Mouse (Mus musculus) thymus, adult 18-20 months (tissue): ENCODE results near the gene Hic1.

ENCODE experiments used
- DNase-seq, 2 experiments: peaks; one replicate each; pipeline ENCODE4 v3.0.0; 2022; ENCODE audit warnings: mixed read lengths in 2 of 2

Hic1 gene

DNA sequence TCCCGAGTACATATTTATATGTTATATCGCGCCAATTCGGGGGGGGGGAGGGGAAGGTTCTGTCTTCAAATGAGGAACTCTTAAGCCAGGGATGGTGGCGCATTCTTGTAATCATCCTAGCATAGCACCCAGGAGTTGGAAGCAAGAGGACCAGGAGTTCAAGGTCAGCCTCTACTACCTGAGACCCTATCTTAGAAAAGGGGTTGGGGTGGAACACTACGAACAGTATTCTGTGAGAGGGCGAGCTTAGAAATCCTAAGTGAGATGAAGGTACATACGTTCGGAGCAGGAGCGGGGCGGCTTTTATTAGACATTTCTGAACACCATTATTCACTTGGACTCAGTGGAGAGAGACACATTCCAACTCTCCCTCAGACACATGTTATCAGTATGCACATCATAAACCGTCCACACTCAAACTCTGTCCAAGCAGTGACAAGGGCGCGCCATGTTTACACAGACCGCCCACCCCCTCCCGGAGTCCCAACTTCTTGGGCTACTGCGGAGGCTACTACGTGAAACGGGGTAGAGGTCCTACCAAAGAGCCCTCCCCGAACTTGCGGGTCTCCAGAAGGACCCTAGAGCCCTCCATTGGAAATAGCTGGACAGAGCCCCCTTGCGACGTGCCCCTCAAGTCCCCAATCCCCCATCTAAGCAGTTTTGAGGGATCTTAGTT, at the start of gene Hic1:
TSS of gene Hic1 (minus strand) at position 115 of the 676 bp plus-strand sequence.
- DNase-seq: no peak

DNA sequence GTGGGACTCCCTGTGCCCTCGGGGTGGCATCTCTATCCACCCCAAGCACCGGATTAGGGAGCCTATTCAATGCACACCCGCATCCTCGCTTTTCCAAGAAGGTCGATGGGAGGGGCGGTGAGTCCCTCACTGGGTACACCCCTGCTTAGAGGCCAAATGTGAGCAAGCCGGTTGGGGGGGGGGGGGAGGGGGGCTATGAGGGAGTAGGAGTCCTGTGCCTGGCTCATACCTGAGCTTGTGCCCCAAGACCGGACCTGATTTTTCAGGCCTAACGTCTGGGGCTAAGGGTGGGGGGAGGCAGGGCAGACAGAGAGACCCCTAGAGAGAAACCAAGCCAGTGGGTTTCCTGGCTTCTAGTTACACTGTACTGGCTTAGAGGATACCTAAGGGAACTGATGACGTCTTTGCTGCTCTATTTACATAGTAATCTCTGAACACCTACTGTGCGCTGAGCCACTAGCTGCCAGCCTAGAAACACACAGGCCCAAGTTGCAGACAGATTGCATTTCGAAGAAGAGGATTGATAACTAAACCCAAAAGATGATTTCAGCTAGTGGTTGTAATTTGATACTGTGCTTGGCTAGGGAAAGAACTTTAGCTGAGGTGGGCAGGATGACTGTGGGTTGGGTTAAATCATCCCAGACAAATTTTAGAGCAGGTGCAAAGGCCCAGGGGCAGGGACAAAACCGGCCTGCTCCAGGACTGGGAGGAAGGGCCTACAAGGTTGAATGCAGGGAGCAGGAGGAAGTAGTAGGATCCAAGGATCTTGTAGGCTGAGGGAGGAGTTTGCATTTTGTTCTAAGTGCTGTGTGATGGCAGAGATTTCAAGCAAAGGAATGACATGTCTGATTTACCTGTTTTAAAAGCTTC, 45.0 kb upstream of the Hic1 start:
- DNase-seq: no peak

DNA sequence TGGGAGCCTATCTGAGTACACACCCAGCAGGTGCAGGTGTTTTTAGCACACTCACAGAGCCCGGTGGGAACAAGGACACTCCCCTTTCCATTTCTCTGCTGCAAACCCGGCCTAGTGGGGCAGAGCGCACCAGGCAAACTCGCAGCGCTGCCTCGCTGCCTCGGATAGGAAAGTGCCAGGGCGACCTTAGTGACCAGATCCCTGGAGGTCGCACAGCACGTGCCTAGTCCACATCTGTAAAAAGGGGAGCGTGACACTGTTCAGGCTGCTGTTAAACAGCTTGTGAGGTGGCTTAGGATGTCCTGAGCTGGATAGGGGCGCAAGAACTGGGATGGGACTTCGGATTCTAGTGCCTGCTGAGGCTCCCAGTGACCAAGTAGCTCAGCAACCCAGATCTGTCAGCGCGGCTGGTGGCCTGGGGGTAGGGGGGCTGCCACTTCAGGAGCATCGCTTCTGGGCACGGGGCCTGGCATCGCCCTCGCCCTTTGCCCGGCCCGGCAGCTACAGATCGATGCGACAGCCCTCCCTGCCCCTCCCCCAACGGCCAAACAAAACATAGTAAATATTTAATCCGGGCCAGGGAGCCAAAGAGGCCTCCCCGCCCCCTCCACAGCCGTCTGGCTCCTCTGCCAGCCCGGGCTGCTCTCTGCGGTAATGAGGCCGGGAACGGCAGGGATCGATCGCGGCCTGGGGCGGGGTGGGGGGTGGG, 44.2 kb upstream of the Hic1 start:
- peak in 1 of 2 experiments; percentile 28 for DNase-seq

DNA sequence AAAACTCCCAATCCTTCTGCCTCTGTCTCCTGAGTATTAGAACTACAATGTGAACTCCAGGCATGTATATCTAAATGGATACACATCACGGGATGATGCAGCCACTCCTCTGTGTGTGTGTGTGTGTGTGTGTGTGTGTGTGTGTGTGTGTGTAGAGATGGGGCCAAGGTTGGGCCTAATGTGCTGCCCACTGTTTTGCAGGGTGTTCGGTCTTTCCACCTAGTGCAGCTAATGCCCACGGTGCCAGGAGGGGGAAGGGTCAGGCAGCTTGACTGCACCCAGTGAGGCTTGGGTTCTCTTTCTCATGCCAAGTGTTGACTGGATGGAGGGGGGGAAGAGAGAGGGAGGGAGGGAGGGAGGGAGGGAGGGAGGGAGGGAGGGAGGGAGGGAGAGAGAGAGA, 43.6 kb upstream of the Hic1 start:
- no peak for DNase-seq

DNA sequence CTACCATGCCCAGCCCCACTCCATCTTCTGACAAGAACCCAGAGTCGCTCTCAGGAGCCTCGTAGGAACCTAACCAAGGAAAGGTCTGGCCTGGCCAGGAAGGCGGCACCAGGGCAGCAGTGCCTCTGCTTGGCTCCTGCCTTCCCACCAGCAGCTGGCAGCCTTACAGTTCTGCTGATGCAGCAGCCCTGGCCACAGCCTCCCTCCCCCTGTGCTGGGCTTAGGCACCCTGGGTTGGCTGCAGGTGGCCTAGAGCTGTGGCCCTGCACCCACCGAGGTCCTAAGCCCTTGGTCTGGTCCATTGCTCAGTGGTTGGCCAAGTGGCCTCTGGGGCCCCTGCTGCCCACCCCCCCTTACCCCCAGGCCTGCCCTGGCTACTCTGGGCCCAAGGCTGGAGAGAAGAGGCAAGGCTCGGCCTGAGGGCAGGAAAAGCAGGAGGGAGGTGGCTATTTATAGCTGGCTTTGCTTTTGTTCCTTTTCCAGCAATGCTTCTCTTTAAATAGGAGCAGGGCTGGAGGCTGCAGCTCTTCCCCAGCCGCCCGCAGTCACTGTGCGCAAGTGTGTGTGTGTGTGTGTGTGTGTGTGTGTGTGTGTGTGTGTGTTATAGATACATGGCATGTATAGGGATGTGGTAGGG, 42.8 kb upstream of the Hic1 start:
- no peak for DNase-seq

DNA sequence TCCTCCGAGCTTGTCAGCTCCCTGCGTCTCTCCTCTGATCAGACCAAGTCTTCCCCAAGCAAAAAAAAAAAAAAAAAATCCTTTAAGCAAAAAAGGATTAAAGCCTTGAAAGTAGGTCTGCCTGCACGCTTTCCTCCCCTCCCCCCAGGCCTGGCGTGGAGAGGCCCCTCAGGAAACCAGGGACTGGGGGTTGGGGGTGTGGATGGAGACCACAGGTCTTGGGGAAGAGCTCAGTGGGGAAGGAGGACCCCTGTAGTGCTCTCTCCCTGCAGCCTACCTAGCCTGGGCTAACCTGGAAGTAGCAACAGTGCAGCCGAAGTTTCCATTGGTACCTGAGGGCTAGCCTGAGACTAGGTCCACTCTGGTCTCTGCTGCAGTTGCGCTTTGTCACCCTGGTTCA, 41.4 kb upstream of the Hic1 start:
- no peak for DNase-seq

DNA sequence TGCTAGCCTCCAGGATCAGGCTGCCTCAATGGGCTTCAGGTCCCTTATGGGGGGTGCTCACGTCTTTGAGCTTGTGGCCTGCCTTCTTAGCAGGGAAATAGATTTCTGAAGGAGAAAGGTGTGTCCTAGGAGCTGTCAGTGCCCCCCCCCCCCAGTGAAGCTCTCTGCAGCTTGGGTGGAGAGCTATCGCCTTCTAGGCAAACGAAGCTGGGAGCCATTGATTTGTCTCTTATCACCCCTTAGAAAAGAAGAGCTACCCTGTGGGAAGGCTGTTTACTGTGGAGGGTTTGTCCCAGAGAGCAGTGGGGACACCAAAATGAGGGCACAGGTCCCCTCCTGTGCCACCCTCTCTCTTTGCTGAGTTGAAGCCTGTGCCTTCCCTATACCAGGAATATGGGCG, 40.8 kb upstream of the Hic1 start:
- DNase-seq: no peak

DNA sequence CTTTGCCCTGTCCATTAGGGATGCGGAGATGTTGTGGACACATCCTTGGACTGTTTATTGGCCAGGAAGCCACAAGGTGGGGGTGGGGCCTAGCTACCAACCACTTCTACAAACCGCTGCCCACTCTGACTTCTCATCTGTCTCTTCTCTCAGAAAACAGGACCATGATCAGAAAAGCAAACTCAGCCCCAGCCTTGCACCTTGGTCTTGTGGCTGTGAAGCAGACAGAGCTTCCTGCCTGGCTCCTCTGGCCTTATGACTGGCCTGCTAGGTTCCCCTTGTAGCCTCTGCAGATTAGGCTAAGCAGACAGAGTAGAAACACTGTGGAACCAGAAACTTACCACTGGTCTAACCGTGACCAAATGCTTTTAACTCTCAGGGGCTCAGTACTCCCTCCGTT, 40.0 kb upstream of the Hic1 start:
- DNase-seq: no peak

DNA sequence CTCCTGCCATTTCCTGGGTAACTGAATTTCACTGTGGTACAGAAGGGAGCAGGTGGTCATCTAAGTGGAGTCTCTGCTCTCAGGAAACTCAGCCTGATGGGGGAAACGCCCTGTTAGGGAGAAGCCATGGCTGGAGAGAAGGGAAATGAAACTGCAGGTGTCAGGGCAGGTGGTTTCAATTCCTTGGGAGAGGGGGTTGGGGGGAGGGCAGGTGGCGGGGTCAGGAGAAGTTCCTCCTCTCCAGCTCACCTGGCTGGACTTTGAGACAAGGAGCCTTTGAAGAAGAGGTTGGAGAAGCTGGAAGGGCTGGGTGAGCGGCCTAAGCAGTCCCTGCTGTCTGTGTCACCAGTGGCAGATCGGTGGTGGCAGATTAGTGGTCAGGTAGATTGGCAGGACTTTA, 37.0 kb upstream of the Hic1 start:
- DNase-seq: no peak

DNA sequence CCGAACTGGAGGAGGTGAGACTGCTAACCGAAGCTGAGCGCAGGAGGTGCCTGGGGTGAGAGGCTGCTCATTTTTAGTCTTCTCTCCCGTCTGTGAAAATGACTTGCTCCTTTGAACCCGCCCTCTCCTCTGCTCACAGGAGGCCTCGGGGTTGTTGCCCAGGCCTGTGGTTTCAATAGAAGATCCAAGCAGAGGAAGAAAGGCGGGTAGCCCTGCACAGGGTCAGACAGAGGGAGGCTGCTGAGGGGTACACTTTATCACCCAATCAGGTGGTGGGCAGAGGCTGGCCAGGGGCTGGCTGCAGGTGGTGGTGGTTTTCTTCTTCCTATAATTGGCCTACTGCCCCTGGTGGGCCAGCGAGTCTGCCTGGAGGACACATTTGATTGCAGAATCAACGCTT, 35.2 kb upstream of the Hic1 start:
- DNase-seq: no peak

DNA sequence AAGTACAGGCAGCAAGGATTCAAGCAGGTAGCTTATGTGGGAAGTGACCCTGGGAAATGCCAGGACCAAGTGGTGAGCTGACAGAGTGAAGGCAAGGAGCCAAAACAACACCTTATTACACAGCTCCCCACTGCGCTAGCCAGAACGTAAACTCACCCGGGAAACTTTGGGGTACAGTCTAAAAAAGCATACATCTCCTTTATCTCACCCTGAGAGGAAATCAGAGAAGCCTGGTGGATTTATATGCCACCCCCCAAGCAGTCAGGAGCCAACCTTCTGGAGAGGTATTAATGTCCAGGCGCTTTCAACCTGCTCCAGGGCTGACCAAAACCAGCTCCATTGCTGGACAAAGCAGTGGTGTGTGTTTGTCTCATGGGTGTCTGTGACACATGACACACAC, 34.6 kb upstream of the Hic1 start:
- no peak for DNase-seq

DNA sequence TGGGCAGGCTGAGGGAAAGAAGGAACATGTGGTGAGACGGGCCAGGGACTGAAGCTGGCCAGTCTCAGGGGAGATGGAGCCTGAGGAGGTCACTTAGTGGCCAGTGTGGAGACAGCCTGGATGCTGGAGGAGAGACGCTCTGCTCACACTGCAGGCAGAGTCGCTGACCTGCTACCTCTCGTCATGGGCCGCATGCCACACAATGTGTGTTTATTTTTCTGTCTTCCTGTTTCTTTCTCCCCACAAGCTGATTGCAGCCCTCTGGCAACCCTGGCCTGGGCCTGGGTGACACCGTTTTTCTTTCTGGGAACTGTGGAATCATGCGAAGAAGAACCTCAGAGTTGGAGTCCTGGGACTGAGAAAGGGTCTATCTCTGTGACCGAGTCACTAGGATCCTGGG, 32.4 kb upstream of the Hic1 start:
- DNase-seq: no peak

DNA sequence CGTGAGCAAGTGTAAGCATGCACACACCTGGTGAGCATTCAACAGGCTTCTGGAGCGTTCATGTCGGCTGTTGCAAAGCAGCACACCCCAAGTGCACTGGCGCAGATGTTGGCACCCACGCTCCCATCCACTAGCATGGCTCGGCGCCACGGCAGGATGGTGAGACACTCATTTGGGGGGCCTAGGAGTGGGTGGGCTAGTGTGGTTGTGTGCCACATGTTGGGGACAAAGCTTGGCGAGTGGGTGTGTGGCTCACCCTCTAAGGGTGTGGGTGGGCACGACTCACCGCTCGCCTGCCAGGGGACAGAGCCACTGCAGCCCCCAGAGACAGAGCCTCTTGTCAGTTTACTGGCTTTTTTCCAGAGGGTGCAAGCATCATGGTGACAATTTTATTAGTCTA, 31.6 kb upstream of the Hic1 start:
- DNase-seq: no peak

DNA sequence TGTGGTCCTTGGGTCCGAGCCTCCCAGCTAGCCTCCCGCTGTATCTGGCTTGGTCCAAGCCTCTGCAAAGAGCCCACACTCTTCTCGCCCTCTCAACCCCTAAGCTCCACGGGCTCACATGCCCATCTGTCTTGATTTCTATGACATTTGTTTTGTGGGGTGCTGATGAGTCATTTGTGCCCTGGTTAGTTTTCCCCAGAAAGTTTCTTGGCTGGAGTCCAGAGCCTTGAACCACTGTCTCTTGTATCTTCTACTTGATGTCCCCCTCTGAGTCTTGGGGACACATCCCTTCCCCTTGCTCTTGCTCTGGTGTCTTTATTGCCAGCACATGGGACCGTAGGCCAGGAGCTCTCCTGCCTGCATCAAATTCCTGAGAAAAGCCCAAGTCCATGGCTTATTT, 30.6 kb upstream of the Hic1 start:
- no peak for DNase-seq

DNA sequence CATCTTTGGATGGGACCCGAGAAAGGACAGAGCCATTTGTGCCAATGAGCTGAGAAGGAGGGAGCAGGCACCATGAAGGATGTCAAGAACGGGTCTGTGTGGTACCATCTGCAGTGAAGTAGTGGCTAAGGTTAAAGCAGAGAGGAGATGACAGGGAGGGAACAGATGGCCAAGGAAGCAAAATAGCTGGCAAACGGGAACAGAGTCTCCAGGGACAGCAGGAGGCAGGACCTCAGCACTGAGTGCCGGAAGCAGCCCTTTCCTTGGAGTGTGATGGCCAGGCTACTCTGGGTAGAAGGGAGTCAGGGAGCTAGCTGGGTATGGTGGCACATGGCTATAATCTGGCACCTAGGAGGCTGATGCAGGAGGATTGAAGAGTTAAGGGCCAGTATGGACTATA, 29.5 kb upstream of the Hic1 start:
- no peak for DNase-seq

DNA sequence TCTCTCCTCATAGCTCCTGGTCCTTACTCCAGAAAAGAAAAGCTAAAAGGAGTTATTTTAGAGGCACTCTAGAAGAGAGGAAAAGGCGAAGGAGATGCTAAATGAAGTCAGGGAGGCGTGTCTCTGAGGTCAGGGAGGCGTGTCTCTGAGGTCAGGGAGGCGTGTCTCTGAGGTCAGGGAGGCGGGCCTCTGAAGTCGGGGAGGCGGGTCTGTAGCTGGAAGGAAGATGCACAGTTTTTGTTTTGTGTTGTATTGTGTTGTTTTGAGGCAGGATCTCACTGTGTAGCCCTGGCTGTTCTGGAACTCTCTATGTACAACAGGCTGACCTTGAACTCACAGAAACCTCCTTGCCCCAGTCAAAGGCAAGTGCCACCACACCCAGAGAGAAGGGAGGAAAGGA, 28.6 kb upstream of the Hic1 start:
- DNase-seq: no peak

DNA sequence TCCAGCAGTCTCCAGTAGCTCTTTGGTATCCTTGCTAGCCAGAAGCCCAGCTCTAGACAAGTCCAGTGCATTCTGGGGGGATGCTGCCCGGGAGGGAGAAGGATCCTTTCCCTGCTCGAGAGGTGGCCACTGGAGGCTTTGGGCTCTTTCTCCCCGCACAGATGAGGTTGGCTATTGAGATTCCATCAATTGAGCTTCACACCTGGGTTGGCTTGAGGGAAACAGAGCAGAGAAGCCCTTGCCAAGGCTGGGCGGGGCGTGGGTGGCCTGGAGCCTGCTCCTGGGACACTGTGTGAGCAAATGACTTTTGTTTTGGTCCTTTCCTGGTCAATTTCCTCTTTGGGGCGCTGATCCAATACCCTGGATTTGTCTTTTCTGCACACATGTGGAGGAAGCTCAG, 26.8 kb upstream of the Hic1 start:
- DNase-seq: no peak

DNA sequence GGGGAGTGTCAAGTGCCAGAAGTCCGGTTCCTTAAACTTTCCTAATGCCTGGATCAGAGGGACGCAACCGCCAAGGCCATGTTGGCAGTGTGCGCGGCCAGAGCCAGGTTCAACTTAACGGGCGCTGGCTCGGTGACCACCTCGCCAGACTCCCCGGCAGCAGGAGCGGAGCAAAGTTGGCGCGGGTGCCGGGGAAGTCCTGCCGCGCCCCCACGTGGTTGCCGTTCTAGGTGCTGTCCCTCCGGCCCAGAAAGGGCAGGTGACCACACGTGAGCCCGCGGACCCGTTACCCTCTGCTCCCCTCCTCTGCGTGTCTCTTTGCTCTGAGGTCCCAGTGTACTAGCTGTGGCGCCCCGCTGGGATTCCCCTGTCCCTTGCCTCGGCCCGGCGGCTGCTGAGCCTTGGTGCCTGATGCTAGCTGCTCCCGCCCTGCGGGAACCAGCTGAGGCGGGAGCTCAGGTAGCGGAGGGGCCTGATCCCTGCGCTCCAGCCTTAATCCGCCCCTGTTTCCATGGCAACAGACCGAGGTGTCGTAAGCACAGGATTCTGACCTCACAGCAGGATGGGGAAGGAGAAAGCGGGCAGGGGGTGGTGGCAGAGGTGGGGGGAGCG, 25.6 kb upstream of the Hic1 start:
- DNase-seq: peak; percentile 22 to 57

DNA sequence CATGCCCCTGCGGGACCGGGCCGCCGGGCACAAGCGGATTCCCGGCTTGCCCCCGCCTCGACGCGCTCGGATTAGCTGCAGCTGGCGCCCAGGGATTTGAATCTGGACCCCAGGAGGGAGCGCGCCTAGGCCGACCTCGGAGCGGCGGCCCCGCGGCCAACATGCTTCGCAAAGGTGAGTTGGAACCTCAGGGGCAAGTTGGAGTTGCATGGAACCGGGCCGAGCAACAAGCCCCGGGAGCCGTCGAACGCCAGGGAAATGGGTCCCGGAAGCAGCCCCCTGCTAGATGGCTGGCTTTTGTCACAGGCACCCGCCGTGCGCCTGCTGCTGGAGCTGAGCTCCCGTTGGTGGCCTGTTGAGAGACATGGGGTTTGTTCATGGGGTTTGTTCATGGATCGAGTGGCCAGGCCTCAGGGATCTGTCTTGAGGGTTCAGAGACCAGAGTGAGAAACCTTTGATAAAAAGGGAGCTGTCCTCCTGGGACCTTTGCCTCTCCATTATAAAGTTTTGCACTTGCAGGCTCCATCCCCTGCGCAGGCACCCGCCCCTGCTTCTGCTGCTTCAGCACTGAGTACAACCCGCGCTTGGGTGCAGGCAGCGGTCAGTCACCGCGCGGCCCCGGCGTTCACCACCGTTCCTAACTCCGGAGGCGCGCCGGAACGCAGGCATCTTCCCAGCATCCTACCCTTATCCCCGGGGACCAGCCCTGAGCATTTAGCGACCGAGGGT, 25.0 kb upstream of the Hic1 start:
- peak; percentile 32 for DNase-seq

DNA sequence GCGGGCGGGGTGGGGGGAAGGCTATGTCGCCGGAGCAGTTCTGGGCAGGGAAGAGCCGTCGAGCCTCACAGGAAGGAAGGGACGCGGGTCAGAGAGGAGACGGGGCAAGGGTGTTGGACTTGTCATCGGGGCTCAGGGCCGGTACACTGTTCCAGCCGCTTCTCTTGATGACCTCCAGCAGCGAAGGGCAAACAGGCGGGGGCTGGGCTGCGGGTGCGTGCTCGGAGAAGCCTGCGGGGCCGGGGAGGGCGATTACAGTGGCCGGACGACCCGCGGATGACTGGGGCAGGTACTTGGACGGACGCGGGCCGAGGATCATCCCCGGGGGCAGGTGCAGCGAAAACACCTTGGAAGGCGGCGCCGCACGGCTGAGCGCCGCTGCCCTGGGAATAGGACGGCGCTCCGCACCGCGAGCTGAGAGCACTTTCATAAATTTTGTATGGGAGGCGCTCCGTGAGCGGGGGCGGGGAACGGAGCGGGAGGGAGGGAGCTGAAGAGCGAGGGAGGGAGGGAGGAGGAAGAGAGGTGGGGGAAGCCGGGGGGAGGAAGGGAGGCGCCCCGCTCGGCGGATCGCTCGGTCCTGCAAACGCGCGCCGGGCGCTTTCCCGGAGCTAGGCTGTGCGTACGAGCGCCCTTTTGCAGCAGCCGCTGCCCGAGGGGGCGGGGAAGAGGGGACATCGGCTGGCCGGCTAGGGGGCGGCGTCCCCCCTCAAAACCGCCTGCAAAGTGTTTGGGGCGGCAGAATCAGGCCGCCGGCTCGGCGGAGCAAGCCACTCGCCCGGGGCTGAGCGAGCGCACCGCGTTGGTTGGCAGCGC, 24.1 kb upstream of the Hic1 start, which contains the start of gene Rtn4rl1:
TSS of gene Rtn4rl1 (plus strand) at position 528 of the 816 bp plus-strand sequence.
- peak; percentile 70 to 73 for DNase-seq
